Mouse (Mus musculus) adrenal gland, postnatal 25 days (tissue): ENCODE results near the gene Smyd3. TPM values are rescaled to one million over a fixed set of nuclear protein-coding genes. Genes with fewer than 3 reads are reported as not detected.

Source experiments
- DNase-seq: peaks from one replicate; pipeline ENCODE4 v3.0.0; 2021; ENCODE audit warnings: mixed read lengths
- total RNA-seq: library from RNA; stranded (reverse); gene quantifications from 2 replicates; pipeline ENCODE4 v1.2.3, GENCODE M21; 2021

The Smyd3 gene
- total RNA-seq, 1 experiment from 2014 or later, result 9.6 TPM

- DNase-seq, result no peak
Measured at GRCm38 (mm10) chr1:179060113-179060955, 457.5 kb downstream of the Smyd3 start.

- no peak for DNase-seq
Measured at GRCm38 (mm10) chr1:179059286-179060112, 458.3 kb downstream of the Smyd3 start.

GRCm38 (mm10) chr1:179058675-179059074, 459.2 kb downstream of the Smyd3 start:
- DNase-seq, result no peak

GRCm38 (mm10) chr1:179055760-179056159, 462.1 kb downstream of the Smyd3 start:
- DNase-seq, result no peak

- DNase-seq, result no peak
Measured at GRCm38 (mm10) chr1:179054385-179055116, 463.3 kb downstream of the Smyd3 start.

GRCm38 (mm10) chr1:179052545-179053180, 465.2 kb downstream of the Smyd3 start:
- DNase-seq, result no peak

GRCm38 (mm10) chr1:179047931-179048596, 469.8 kb downstream of the Smyd3 start:
- DNase-seq, result no peak

GRCm38 (mm10) chr1:179045856-179046714, 471.8 kb downstream of the Smyd3 start:
- no peak for DNase-seq

- DNase-seq, result no peak
Measured at GRCm38 (mm10) chr1:179044165-179044564, 473.7 kb downstream of the Smyd3 start.

GRCm38 (mm10) chr1:179043644-179044043, 474.2 kb downstream of the Smyd3 start:
- no peak for DNase-seq

GRCm38 (mm10) chr1:179041905-179042337, 475.9 kb downstream of the Smyd3 start:
- DNase-seq, result peak; percentile 66

GRCm38 (mm10) chr1:179041231-179041904, 476.5 kb downstream of the Smyd3 start:
- DNase-seq, result peak; percentile 21

GRCm38 (mm10) chr1:179038801-179039200, 479.0 kb downstream of the Smyd3 start:
- DNase-seq, result no peak

- no peak for DNase-seq
Measured at GRCm38 (mm10) chr1:179032947-179033346, 484.9 kb downstream of the Smyd3 start.

- DNase-seq, result no peak
Measured at GRCm38 (mm10) chr1:179031581-179031980, 486.3 kb downstream of the Smyd3 start.

- no peak for DNase-seq
Measured at GRCm38 (mm10) chr1:179026614-179027013, 491.2 kb downstream of the Smyd3 start.

GRCm38 (mm10) chr1:179025169-179025568, 492.7 kb downstream of the Smyd3 start:
- no peak for DNase-seq

GRCm38 (mm10) chr1:179023486-179023885, 494.4 kb downstream of the Smyd3 start:
- no peak for DNase-seq

GRCm38 (mm10) chr1:179017428-179017827, 500.4 kb downstream of the Smyd3 start:
- DNase-seq, result no peak

GRCm38 (mm10) chr1:179013021-179013420, 504.8 kb downstream of the Smyd3 start:
- no peak for DNase-seq
